Mouse (Mus musculus) myocyte (in vitro differentiated cells): ENCODE data around the gene Dppa5a.

Experiments
- CEBPB ChIP-seq: IDR thresholded peaks from 2 replicates; pipeline ENCODE4 v1.6.1; 2011; ENCODE audit warnings: mild to moderate bottlenecking, moderate library complexity; ENCODE audit not compliant: poor library complexity, insufficient read depth, severe bottlenecking
- E2F4 ChIP-seq: IDR thresholded peaks from one replicate; pipeline ENCODE4 v1.6.1; 2011; ENCODE audit warnings: mild to moderate bottlenecking, control low read depth, moderate library complexity; ENCODE audit not compliant: insufficient read depth
- MYOD1 ChIP-seq, 3 experiments: IDR thresholded peaks; one replicate each; pipeline ENCODE4 v1.6.1; 2011; ENCODE audit warnings: control low read depth in 2 of 3, low read depth in 2 of 3, mild to moderate bottlenecking in 2 of 3, moderate library complexity in 1 of 3; ENCODE audit not compliant: insufficient read length in 2 of 3, control insufficient read depth in 1 of 3
- POLR2A ChIP-seq: IDR thresholded peaks from one replicate; pipeline ENCODE4 v1.6.1; 2011; ENCODE audit warnings: low read depth, mild to moderate bottlenecking, control low read depth, moderate library complexity; ENCODE audit not compliant: insufficient read length
- POLR2AphosphoS2 ChIP-seq: IDR thresholded peaks from one replicate; pipeline ENCODE4 v1.6.1; 2011; ENCODE audit warnings: low read depth, control low read depth; ENCODE audit not compliant: insufficient read length

DNA sequence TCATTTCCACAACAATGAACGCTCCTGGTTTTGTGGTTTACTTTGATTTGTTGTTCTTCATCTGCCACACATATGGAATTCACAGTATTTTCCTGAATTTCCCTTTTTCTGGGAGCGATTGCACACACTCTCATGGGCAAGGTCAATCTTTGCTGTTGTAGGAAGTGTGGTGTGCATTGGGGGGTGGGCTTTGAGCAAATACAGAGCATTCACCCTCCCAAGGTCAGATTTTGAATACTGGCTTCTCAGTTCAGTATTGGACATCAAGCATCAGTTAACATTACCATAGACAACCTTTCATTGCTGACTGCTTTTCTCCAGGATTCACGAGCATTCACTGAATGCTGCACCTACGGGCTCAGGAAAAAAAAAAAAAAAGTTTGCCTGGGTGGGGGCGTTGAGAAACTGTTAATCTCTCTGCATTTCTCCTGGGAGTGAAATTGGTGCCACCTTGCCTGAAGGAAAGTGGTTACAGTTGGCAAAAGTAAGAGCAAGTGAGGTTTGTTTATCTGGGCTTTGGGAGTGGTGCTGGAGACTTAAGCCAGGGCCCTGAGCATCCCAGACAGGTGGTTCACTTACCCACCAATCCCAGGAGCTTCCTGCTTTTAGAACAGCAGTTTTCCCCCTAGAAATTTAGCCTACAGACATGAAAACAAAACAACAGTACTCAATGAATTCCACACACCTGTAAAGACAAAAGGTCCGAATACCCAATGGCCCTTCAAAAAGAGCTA lies 8.1 kb downstream of the Dppa5a start:
- TF ChIP-seq POLR2A: no peak
- no peak for TF ChIP-seq MYOD1 (IDR thresholded peaks at IDR 0.05; ENCODE audit: control insufficient read depth in 1 of 3, insufficient read length in 2 of 3, low read depth in 2 of 3)
- TF ChIP-seq POLR2AphosphoS2: no peak
- TF ChIP-seq CEBPB: no peak
- no peak for TF ChIP-seq E2F4
